Mouse (Mus musculus) ovary, adult 18-20 months (tissue): ENCODE measurements around the gene Fbxl7.

Experiments
- DNase-seq: peaks from one replicate; pipeline ENCODE4 v3.0.0; 2022; ENCODE audit warnings: low spot score, mixed read lengths

Gene Fbxl7

GRCm38 (mm10) chr15:26895251-26895711 is at the start of gene Fbxl7:
Gene Fbxl7, minus strand, starts transcription at chr15:26895580.
- peak; percentile 86 for DNase-seq

GRCm38 (mm10) chr15:26922026-26922425 is 26.6 kb upstream of the Fbxl7 start:
- no peak for DNase-seq

GRCm38 (mm10) chr15:26913427-26913826 is 18.0 kb upstream of the Fbxl7 start:
- no peak for DNase-seq

- no peak for DNase-seq
Observed at GRCm38 (mm10) chr15:26895761-26896160, 381 bp upstream of the Fbxl7 start.

GRCm38 (mm10) chr15:26894801-26895229 is 565 bp downstream of the Fbxl7 start:
- peak; percentile 5 for DNase-seq

- peak; percentile 17 for DNase-seq
Observed at GRCm38 (mm10) chr15:26894031-26894655, 1.2 kb downstream of the Fbxl7 start.

GRCm38 (mm10) chr15:26893136-26893535 is 2.2 kb downstream of the Fbxl7 start:
- no peak for DNase-seq

GRCm38 (mm10) chr15:26889971-26890370 is 5.4 kb downstream of the Fbxl7 start:
- DNase-seq: no peak

GRCm38 (mm10) chr15:26888170-26888569 is 7.2 kb downstream of the Fbxl7 start:
- no peak for DNase-seq

GRCm38 (mm10) chr15:26885979-26886378 is 9.4 kb downstream of the Fbxl7 start:
- DNase-seq: no peak

GRCm38 (mm10) chr15:26880212-26880956 is 15.0 kb downstream of the Fbxl7 start:
- no peak for DNase-seq

GRCm38 (mm10) chr15:26875687-26876086 is 19.7 kb downstream of the Fbxl7 start:
- peak; percentile 36 for DNase-seq

- no peak for DNase-seq
Observed at GRCm38 (mm10) chr15:26872234-26872633, 23.1 kb downstream of the Fbxl7 start.

GRCm38 (mm10) chr15:26869197-26869596 is 26.2 kb downstream of the Fbxl7 start:
- DNase-seq: no peak

GRCm38 (mm10) chr15:26867521-26867920 is 27.9 kb downstream of the Fbxl7 start:
- DNase-seq: peak; percentile 65

- DNase-seq: no peak
Observed at GRCm38 (mm10) chr15:26862173-26862572, 33.2 kb downstream of the Fbxl7 start.

- no peak for DNase-seq
Observed at GRCm38 (mm10) chr15:26849626-26850025, 45.8 kb downstream of the Fbxl7 start.

- DNase-seq: no peak
Observed at GRCm38 (mm10) chr15:26842216-26842615, 53.2 kb downstream of the Fbxl7 start.

GRCm38 (mm10) chr15:26838386-26838785 is 57.0 kb downstream of the Fbxl7 start:
- DNase-seq: no peak

- DNase-seq: no peak
Observed at GRCm38 (mm10) chr15:26837200-26837599, 58.2 kb downstream of the Fbxl7 start.

GRCm38 (mm10) chr15:26834415-26834814 is 61.0 kb downstream of the Fbxl7 start:
- no peak for DNase-seq

- DNase-seq: no peak
Observed at GRCm38 (mm10) chr15:26831141-26831540, 64.2 kb downstream of the Fbxl7 start.

GRCm38 (mm10) chr15:26816931-26817330 is 78.4 kb downstream of the Fbxl7 start:
- DNase-seq: no peak
